Mouse (Mus musculus): ENCODE measurements around the gene Znhit3. TPM values are rescaled to one million over a fixed set of nuclear protein-coding genes. Genes with fewer than 3 reads are reported as not detected.

Gene Znhit3
- polyA plus RNA-seq, 1 experiment from 2014 or later: 70.1 TPM

GRCm38 (mm10) chr11:84916703-84917300, 636 bp upstream of the Znhit3 start:
- Histone ChIP-seq H3K9ac (ENCODE audit: low read length) (peak overlapping the region; percentile 35), H3K4me1 (ENCODE audit: control insufficient read depth, insufficient read depth, low read length) (peaks cover 2% of the 10 kb centered on the region; the same call in 1 of the 2 replicates), H3K4me3 (ENCODE audit: low read depth, low read length) (peak overlapping the region; percentile 88), H3K36me3 (ENCODE audit: control insufficient read depth, insufficient read depth, low read length) (no peaks in the 10 kb centered on the region; the same call in 1 of the 2 replicates), H3K27me3 (ENCODE audit: control insufficient read depth, insufficient read depth, low read length) (no peaks in the 10 kb centered on the region), H3K27ac (ENCODE audit: low read depth, low read length) (no peak overlapping the region), H3K4me2 (ENCODE audit: low read depth) (peak overlapping the region; percentile 48), H3K9me3 (ENCODE audit: control insufficient read depth, low read length) (no peaks in the 10 kb centered on the region)
- ATAC-seq (ENCODE audit: insufficient read depth, low FRiP score, low TSS enrichment) (no peak), DNase-seq (ENCODE audit: low spot score) (no peak)
- WGBS: 62% methylated on average over 7 of the region's 7 CpGs

- H3K4me1 ChIP-seq (ENCODE audit: control insufficient read depth, insufficient read depth, low read length): peaks cover 2% of the 10 kb centered on the region; the same call in 1 of the 2 replicates
- DNase-seq (ENCODE audit: low spot score) (no peak), ATAC-seq (ENCODE audit: insufficient read depth, low FRiP score, low TSS enrichment) (no peak)
- peaks cover 8% of the 10 kb centered on the region for H3K36me3 ChIP-seq (ENCODE audit: control insufficient read depth, insufficient read depth, low read length)
- 83% methylated on average over 5 of the region's 5 CpGs for WGBS
- H3K27me3 ChIP-seq (ENCODE audit: control insufficient read depth, insufficient read depth, low read length): no peaks in the 10 kb centered on the region
- no peak overlapping the region for H3K27ac ChIP-seq (ENCODE audit: low read depth, low read length)
- H3K4me2 ChIP-seq (ENCODE audit: low read depth): no peak overlapping the region; the same call in 1 of the 2 replicates
- H3K9ac ChIP-seq (ENCODE audit: low read length): no peak overlapping the region
- no peaks in the 10 kb centered on the region for H3K9me3 ChIP-seq (ENCODE audit: control insufficient read depth, low read length)
- no peak overlapping the region for H3K4me3 ChIP-seq (ENCODE audit: low read depth, low read length)
Measured at GRCm38 (mm10) chr11:84914673-84915072, 1.5 kb downstream of the Znhit3 start.

GRCm38 (mm10) chr11:84910411-84910810, 5.8 kb downstream of the Znhit3 start:
- WGBS: 91% methylated on average over 4 of the region's 4 CpGs
- Histone ChIP-seq H3K4me2 (ENCODE audit: low read depth) (no peak overlapping the region), H3K36me3 (ENCODE audit: control insufficient read depth, insufficient read depth, low read length) (peaks cover 16% of the 10 kb centered on the region), H3K27me3 (ENCODE audit: control insufficient read depth, insufficient read depth, low read length) (no peaks in the 10 kb centered on the region), H3K4me1 (ENCODE audit: control insufficient read depth, insufficient read depth, low read length) (peaks cover 2% of the 10 kb centered on the region; the same call in 1 of the 2 replicates), H3K9ac (ENCODE audit: low read length) (no peak overlapping the region), H3K27ac (ENCODE audit: low read depth, low read length) (no peak overlapping the region), H3K4me3 (ENCODE audit: low read depth, low read length) (no peak overlapping the region), H3K9me3 (ENCODE audit: control insufficient read depth, low read length) (no peaks in the 10 kb centered on the region)
- ATAC-seq (ENCODE audit: insufficient read depth, low FRiP score, low TSS enrichment): no peak
- DNase-seq (ENCODE audit: low spot score): no peak

- no peak for DNase-seq (ENCODE audit: low spot score)
- 94% methylated on average over 6 of the region's 6 CpGs for WGBS
- H3K4me3 ChIP-seq (ENCODE audit: low read depth, low read length): no peak overlapping the region
- peaks cover 19% of the 10 kb centered on the region for H3K36me3 ChIP-seq (ENCODE audit: control insufficient read depth, insufficient read depth, low read length)
- H3K4me1 ChIP-seq (ENCODE audit: control insufficient read depth, insufficient read depth, low read length): no peaks in the 10 kb centered on the region
- H3K4me2 ChIP-seq (ENCODE audit: low read depth): no peak overlapping the region
- H3K27me3 ChIP-seq (ENCODE audit: control insufficient read depth, insufficient read depth, low read length): no peaks in the 10 kb centered on the region
- ATAC-seq (ENCODE audit: insufficient read depth, low FRiP score, low TSS enrichment): no peak
- H3K9ac ChIP-seq (ENCODE audit: low read length): no peak overlapping the region
- H3K9me3 ChIP-seq (ENCODE audit: control insufficient read depth, low read length): no peaks in the 10 kb centered on the region
- no peak overlapping the region for H3K27ac ChIP-seq (ENCODE audit: low read depth, low read length)
Measured at GRCm38 (mm10) chr11:84908480-84908879, 7.7 kb downstream of the Znhit3 start.

- no peaks in the 10 kb centered on the region for H3K27me3 ChIP-seq (ENCODE audit: control insufficient read depth, insufficient read depth, low read length)
- H3K36me3 ChIP-seq (ENCODE audit: control insufficient read depth, insufficient read depth, low read length): peaks cover 24% of the 10 kb centered on the region
- DNase-seq (ENCODE audit: low spot score) (no peak), ATAC-seq (ENCODE audit: insufficient read depth, low FRiP score, low TSS enrichment) (no peak)
- no peaks in the 10 kb centered on the region for H3K9me3 ChIP-seq (ENCODE audit: control insufficient read depth, low read length)
- H3K4me2 ChIP-seq (ENCODE audit: low read depth): no peak overlapping the region
- H3K4me3 ChIP-seq (ENCODE audit: low read depth, low read length): no peak overlapping the region
- H3K9ac ChIP-seq (ENCODE audit: low read length): no peak overlapping the region
- H3K4me1 ChIP-seq (ENCODE audit: control insufficient read depth, insufficient read depth, low read length): no peaks in the 10 kb centered on the region
- H3K27ac ChIP-seq (ENCODE audit: low read depth, low read length): no peak overlapping the region
- WGBS: 75% methylated on average over 3 of the region's 3 CpGs
Measured at GRCm38 (mm10) chr11:84907081-84907480, 9.1 kb downstream of the Znhit3 start.

- Histone ChIP-seq H3K9ac (ENCODE audit: low read length) (no peak overlapping the region), H3K27me3 (ENCODE audit: control insufficient read depth, insufficient read depth, low read length) (no peaks in the 10 kb centered on the region), H3K4me1 (ENCODE audit: control insufficient read depth, insufficient read depth, low read length) (no peaks in the 10 kb centered on the region), H3K36me3 (ENCODE audit: control insufficient read depth, insufficient read depth, low read length) (peaks cover 28% of the 10 kb centered on the region), H3K27ac (ENCODE audit: low read depth, low read length) (no peak overlapping the region), H3K4me3 (ENCODE audit: low read depth, low read length) (no peak overlapping the region), H3K9me3 (ENCODE audit: control insufficient read depth, low read length) (no peaks in the 10 kb centered on the region), H3K4me2 (ENCODE audit: low read depth) (no peak overlapping the region)
- DNase-seq (ENCODE audit: low spot score) (no peak), ATAC-seq (ENCODE audit: insufficient read depth, low FRiP score, low TSS enrichment) (no peak)
- 87% methylated on average over 9 of the region's 9 CpGs for WGBS
Measured at GRCm38 (mm10) chr11:84904597-84905144, 11.5 kb downstream of the Znhit3 start.

- Histone ChIP-seq H3K36me3 (ENCODE audit: control insufficient read depth, insufficient read depth, low read length) (peaks cover 9% of the 10 kb centered on the region), H3K9ac (ENCODE audit: low read length) (no peak overlapping the region), H3K4me2 (ENCODE audit: low read depth) (no peak overlapping the region), H3K4me1 (ENCODE audit: control insufficient read depth, insufficient read depth, low read length) (no peaks in the 10 kb centered on the region), H3K4me3 (ENCODE audit: low read depth, low read length) (no peak overlapping the region), H3K27me3 (ENCODE audit: control insufficient read depth, insufficient read depth, low read length) (no peaks in the 10 kb centered on the region), H3K27ac (ENCODE audit: low read depth, low read length) (no peak overlapping the region), H3K9me3 (ENCODE audit: control insufficient read depth, low read length) (no peaks in the 10 kb centered on the region)
- ATAC-seq (ENCODE audit: insufficient read depth, low FRiP score, low TSS enrichment) (no peak), DNase-seq (ENCODE audit: low spot score) (no peak)
- WGBS: 92% methylated on average over 15 of the region's 15 CpGs
Measured at GRCm38 (mm10) chr11:84893113-84893512, 23.1 kb downstream of the Znhit3 start.

- Histone ChIP-seq H3K4me2 (ENCODE audit: low read depth) (no peak overlapping the region), H3K9ac (ENCODE audit: low read length) (no peak overlapping the region), H3K9me3 (ENCODE audit: control insufficient read depth, low read length) (no peaks in the 10 kb centered on the region), H3K36me3 (ENCODE audit: control insufficient read depth, insufficient read depth, low read length) (peaks cover 9% of the 10 kb centered on the region), H3K4me1 (ENCODE audit: control insufficient read depth, insufficient read depth, low read length) (no peaks in the 10 kb centered on the region), H3K27ac (ENCODE audit: low read depth, low read length) (no peak overlapping the region), H3K4me3 (ENCODE audit: low read depth, low read length) (no peak overlapping the region), H3K27me3 (ENCODE audit: control insufficient read depth, insufficient read depth, low read length) (no peaks in the 10 kb centered on the region)
- WGBS: 89% methylated on average over 7 of the region's 7 CpGs
- ATAC-seq (ENCODE audit: insufficient read depth, low FRiP score, low TSS enrichment): no peak
- DNase-seq (ENCODE audit: low spot score): no peak
Measured at GRCm38 (mm10) chr11:84891705-84892104, 24.5 kb downstream of the Znhit3 start.

GRCm38 (mm10) chr11:84889492-84889891, 26.7 kb downstream of the Znhit3 start:
- DNase-seq (ENCODE audit: low spot score) (no peak), ATAC-seq (ENCODE audit: insufficient read depth, low FRiP score, low TSS enrichment) (no peak)
- no peak overlapping the region for H3K9ac ChIP-seq (ENCODE audit: low read length)
- WGBS: 93% methylated on average over 2 of the region's 2 CpGs
- no peak overlapping the region for H3K4me2 ChIP-seq (ENCODE audit: low read depth)
- H3K4me3 ChIP-seq (ENCODE audit: low read depth, low read length): no peak overlapping the region
- no peak overlapping the region for H3K27ac ChIP-seq (ENCODE audit: low read depth, low read length)
- no peaks in the 10 kb centered on the region for H3K4me1 ChIP-seq (ENCODE audit: control insufficient read depth, insufficient read depth, low read length)
- H3K36me3 ChIP-seq (ENCODE audit: control insufficient read depth, insufficient read depth, low read length): no peaks in the 10 kb centered on the region; the same call in 1 of the 2 replicates
- no peaks in the 10 kb centered on the region for H3K27me3 ChIP-seq (ENCODE audit: control insufficient read depth, insufficient read depth, low read length)
- no peaks in the 10 kb centered on the region for H3K9me3 ChIP-seq (ENCODE audit: control insufficient read depth, low read length)
